Mouse (Mus musculus): ENCODE data around the gene Lnx2. TPM values are rescaled to one million over a fixed set of nuclear protein-coding genes. Genes with fewer than 3 reads are reported as not detected.

Gene Lnx2
- polyA plus RNA-seq, 1 experiment from 2014 or later: 4.4 TPM

DNA sequence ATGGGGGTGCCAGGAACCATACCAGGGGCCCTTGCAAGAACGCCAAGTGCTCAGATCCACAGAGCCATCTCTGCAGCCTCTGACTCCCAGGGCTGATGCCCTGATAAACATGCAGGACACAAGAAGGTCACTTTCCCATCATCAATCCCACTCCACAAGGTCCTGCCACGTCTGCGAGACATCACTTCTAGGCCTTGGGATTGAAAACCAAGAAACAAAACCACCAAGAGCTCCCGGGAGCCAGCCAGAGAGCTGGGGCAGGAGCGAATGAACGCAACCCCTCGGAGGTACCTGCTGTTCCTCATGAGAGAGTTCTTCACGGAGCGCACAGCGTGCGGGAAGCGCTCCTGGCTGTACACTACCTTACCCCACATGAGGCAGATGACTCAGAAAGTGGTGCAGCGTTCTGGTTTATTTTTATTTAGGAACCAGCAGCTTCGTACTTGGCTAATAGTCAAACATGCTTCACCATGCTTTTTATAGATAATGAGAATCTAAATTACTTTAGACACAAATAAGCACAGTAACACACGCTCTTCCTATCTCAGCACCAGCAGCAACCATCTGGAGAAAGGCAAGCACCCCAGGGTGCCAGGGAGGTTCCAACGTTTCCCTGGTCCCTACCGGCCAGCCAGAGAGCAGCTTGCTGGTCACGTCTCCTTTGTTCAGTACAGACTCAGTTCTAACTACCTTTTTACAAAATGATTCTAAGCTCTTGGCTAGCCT, 53.0 kb downstream of the Lnx2 start:
- Histone ChIP-seq H3K4me1 (replicated peaks) (no peaks in the 10 kb centered on the region; the same call in 1 of the 2 replicates), H3K4me2 (replicated peaks) (no peak overlapping the region), H3K4me3 (replicated peaks) (no peak overlapping the region), H3K27me3 (no peaks in the 10 kb centered on the region), H3K36me3 (peaks cover 15% of the 10 kb centered on the region; the same call in 1 of the 2 replicates), H3K9me3 (no peaks in the 10 kb centered on the region), H3K27ac (no peak overlapping the region), H3K9ac (replicated peaks) (no peak overlapping the region)
- ATAC-seq: no peak
- WGBS: 83% methylated on average over 18 of the region's 18 CpGs

DNA sequence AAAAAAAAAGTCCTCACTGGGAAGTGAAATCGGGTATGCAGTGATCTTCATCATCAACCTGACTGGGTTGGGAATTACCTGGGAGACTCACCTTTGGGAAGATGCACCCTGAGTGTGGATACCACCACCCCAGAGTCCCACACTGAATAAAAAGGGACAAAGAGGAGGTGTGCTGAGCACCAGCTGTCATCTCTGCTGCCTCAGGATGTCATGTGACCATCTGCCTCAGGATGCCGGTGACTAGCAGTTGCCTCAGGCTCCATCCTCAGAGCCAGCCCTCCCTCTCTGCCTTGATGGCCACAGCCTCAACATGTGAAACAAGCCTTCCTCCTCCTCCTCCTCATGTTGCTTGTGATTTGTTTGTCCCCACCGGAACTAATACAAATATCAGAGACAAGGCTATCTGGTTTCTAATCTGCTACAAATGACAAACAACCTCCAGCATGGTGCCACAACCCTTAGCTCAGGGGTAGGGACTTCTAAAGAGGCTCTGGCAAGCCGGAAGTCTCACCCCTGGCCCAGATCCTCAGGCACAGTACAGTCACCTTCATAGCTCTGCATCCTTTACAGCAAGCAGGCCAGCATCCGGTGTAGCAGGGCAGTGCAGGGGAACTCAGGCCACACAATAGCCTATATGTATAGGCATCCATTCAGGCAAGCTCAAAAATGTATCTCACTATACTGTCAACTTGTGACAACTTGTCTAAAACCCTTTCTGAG, 54.7 kb downstream of the Lnx2 start:
- H3K4me1 ChIP-seq (replicated peaks): no peaks in the 10 kb centered on the region; the same call in 1 of the 2 replicates
- H3K9ac ChIP-seq (replicated peaks): no peak overlapping the region
- H3K4me3 ChIP-seq (replicated peaks): no peak overlapping the region
- H3K27me3 ChIP-seq: no peaks in the 10 kb centered on the region
- WGBS: 74% methylated on average over 5 of the region's 5 CpGs
- no peak overlapping the region for H3K27ac ChIP-seq
- no peaks in the 10 kb centered on the region for H3K9me3 ChIP-seq
- no peak for ATAC-seq
- H3K36me3 ChIP-seq: peaks cover 16% of the 10 kb centered on the region; the same call in 1 of the 2 replicates
- H3K4me2 ChIP-seq (replicated peaks): no peak overlapping the region

DNA sequence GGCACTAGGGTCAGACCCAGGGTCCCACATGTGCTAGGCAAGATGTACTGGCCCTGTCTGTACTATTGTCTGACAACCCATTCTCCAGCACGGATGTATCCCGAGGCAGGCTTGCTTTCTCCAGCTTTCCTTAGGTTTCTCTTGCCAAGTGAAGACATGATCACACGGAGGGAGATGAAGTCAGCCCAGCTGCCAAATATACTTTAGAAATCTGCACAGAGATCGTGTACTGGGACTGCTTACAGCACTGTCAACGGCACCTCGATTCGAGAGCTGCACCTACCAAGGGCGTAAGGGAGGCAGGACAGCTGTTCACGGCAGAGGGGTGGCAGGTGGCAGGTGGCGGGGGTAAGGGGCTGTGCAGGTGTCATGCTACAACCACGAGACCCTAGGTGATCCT, 55.8 kb downstream of the Lnx2 start:
- Histone ChIP-seq H3K27me3 (no peaks in the 10 kb centered on the region), H3K9ac (replicated peaks) (no peak overlapping the region), H3K27ac (no peak overlapping the region), H3K36me3 (peaks cover 16% of the 10 kb centered on the region; the same call in 1 of the 2 replicates), H3K9me3 (no peaks in the 10 kb centered on the region), H3K4me2 (replicated peaks) (no peak overlapping the region), H3K4me3 (replicated peaks) (no peak overlapping the region), H3K4me1 (replicated peaks) (no peaks in the 10 kb centered on the region; the same call in 1 of the 2 replicates)
- WGBS: 90% methylated on average over 11 of the region's 11 CpGs
- ATAC-seq: no peak

DNA sequence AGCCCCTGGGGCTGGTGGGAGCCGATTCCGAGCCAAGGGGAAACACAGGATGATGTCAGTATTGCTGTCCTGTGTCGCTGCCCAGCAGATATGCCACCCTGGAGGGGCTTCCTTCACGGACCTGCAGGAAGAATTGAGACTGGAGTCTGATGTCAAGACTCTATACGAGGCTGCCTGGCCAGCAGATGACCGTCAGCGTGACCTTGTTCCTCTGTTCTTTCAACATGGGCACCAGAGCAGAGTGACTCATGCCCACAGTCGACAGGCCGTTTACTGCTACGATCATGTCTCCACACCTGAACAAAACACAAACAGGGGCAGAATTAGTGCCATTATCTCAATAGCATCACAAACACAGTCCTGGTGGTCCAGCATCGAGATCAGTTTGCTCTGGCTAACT, 57.6 kb downstream of the Lnx2 start:
- Histone ChIP-seq H3K4me3 (replicated peaks) (no peak overlapping the region), H3K27ac (no peak overlapping the region), H3K36me3 (peaks cover 16% of the 10 kb centered on the region; the same call in 1 of the 2 replicates), H3K27me3 (no peaks in the 10 kb centered on the region), H3K9ac (replicated peaks) (no peak overlapping the region), H3K9me3 (no peaks in the 10 kb centered on the region), H3K4me1 (replicated peaks) (no peaks in the 10 kb centered on the region; the same call in 1 of the 2 replicates), H3K4me2 (replicated peaks) (no peak overlapping the region)
- WGBS: 90% methylated on average over 11 of the region's 11 CpGs
- no peak for ATAC-seq

GRCm38 (mm10) chr5:147017526-147017925, 58.9 kb downstream of the Lnx2 start:
- H3K36me3 ChIP-seq: peaks cover 16% of the 10 kb centered on the region; the same call in 1 of the 2 replicates
- H3K9ac ChIP-seq (replicated peaks): no peak overlapping the region
- H3K9me3 ChIP-seq: no peaks in the 10 kb centered on the region
- no peak overlapping the region for H3K27ac ChIP-seq
- H3K27me3 ChIP-seq: no peaks in the 10 kb centered on the region
- ATAC-seq: no peak
- no peak overlapping the region for H3K4me3 ChIP-seq (replicated peaks)
- no peaks in the 10 kb centered on the region; the same call in 1 of the 2 replicates for H3K4me1 ChIP-seq (replicated peaks)
- 91% methylated on average over 11 of the region's 11 CpGs for WGBS
- no peak overlapping the region for H3K4me2 ChIP-seq (replicated peaks)

DNA sequence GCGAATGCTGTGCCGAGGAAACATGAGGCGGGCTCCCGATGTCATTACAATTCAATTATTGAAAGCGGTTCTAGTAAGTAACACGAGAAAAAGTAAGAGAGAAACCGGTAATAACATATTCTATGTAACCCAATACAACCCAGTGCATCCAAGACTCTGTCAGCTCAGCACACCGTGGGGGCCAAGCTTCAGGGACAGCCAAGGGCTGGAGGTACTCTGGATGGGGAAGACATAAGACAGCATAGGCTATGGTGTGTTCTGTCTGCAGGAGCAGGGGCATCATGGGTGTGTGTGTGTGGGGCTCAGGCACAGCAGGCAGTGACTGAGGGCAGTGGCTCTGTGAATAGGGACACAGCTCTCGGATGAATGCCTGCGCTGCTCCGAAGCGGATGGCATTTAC, 59.8 kb downstream of the Lnx2 start:
- Histone ChIP-seq H3K9ac (replicated peaks) (no peak overlapping the region), H3K27ac (no peak overlapping the region), H3K4me1 (replicated peaks) (no peaks in the 10 kb centered on the region; the same call in 1 of the 2 replicates), H3K9me3 (no peaks in the 10 kb centered on the region), H3K4me3 (replicated peaks) (no peak overlapping the region), H3K27me3 (no peaks in the 10 kb centered on the region), H3K4me2 (replicated peaks) (no peak overlapping the region), H3K36me3 (peaks cover 16% of the 10 kb centered on the region; the same call in 1 of the 2 replicates)
- 85% methylated on average over 12 of the region's 12 CpGs for WGBS
- ATAC-seq: no peak

GRCm38 (mm10) chr5:147015191-147015590, 61.2 kb downstream of the Lnx2 start:
- no peaks in the 10 kb centered on the region for H3K9me3 ChIP-seq
- H3K27ac ChIP-seq: no peak overlapping the region
- H3K36me3 ChIP-seq: peaks cover 16% of the 10 kb centered on the region; the same call in 1 of the 2 replicates
- no peak for ATAC-seq
- H3K4me1 ChIP-seq (replicated peaks): no peaks in the 10 kb centered on the region
- no peak overlapping the region for H3K9ac ChIP-seq (replicated peaks)
- WGBS: 91% methylated on average over 7 of the region's 7 CpGs
- H3K4me3 ChIP-seq (replicated peaks): no peak overlapping the region
- no peaks in the 10 kb centered on the region for H3K27me3 ChIP-seq
- H3K4me2 ChIP-seq (replicated peaks): no peak overlapping the region

DNA sequence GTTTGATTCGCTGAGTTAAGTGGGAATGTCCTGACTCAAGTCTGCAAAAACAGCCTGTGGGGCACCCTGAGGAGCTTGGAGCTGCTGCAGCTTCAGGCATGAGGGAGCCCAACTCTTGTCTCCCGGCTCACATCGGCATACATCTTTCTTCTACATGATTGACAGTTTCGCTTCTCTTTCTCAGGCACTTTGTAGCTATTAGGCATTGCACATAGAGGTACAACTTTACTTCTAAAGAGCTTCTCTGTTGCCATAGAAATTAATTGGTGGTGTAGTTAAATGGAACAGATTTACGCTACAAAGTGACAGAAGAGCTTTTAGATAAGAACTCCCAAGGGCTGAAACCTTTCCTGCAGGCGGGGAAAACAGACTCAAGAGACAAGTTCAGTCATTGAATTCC, 62.5 kb downstream of the Lnx2 start:
- Histone ChIP-seq H3K9ac (replicated peaks) (no peak overlapping the region), H3K9me3 (no peaks in the 10 kb centered on the region), H3K4me2 (replicated peaks) (no peak overlapping the region), H3K4me1 (replicated peaks) (no peaks in the 10 kb centered on the region), H3K4me3 (replicated peaks) (no peak overlapping the region), H3K27ac (no peak overlapping the region), H3K27me3 (no peaks in the 10 kb centered on the region), H3K36me3 (peaks cover 5% of the 10 kb centered on the region; the same call in 1 of the 2 replicates)
- ATAC-seq: no peak
- WGBS: 53% methylated on average over 6 of the region's 6 CpGs

DNA sequence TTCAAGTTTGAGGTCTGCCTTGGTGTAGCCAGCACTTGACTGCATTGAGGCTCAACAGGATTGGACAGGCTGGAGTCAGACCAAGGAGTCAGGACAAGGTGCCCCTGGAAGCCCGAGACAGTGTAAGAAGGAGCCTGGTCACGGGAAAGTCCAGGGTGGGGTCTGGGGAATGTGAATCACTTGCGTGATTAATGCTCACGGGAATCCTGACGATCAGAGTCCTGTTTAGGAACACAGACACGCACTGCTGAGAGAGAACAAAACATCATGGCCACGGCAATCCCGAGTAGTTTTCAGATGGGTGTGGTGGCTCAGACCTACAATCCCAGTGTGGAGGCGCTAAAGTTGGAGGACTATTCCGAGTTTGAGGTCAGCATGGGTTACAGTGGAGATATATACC, 65.1 kb downstream of the Lnx2 start:
- Histone ChIP-seq H3K4me1 (replicated peaks) (no peaks in the 10 kb centered on the region), H3K4me2 (replicated peaks) (no peak overlapping the region), H3K27ac (no peak overlapping the region), H3K9me3 (no peaks in the 10 kb centered on the region), H3K36me3 (no peaks in the 10 kb centered on the region), H3K27me3 (no peaks in the 10 kb centered on the region), H3K4me3 (replicated peaks) (no peak overlapping the region), H3K9ac (replicated peaks) (no peak overlapping the region)
- WGBS: 81% methylated on average over 10 of the region's 10 CpGs
- no peak for ATAC-seq

DNA sequence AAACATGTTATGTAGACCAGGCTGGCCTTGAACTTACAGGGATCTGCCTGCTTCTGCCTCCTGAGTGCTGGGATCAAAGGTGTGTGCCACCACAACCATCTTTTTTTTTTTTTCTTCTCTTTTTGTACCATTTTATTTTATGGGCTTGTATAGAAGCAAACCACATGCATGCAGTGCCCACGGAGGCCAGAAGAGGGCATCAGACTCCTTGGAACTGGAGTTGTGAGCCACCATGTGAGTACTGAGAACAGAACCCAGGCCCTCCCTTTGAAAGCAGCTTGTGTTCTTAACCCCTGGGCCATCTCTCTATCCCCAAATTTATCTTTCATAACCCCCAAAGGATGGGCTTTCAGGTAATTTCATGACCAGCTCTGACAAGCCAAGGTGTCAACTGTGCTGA, 73.1 kb downstream of the Lnx2 start:
- Histone ChIP-seq H3K4me3 (replicated peaks) (no peak overlapping the region), H3K36me3 (no peaks in the 10 kb centered on the region), H3K9me3 (no peaks in the 10 kb centered on the region; the same call in 1 of the 2 replicates), H3K4me1 (replicated peaks) (no peaks in the 10 kb centered on the region), H3K9ac (replicated peaks) (no peak overlapping the region), H3K27me3 (no peaks in the 10 kb centered on the region), H3K27ac (no peak overlapping the region), H3K4me2 (replicated peaks) (no peak overlapping the region)
- no peak for ATAC-seq
- 56% methylated on average over 1 of the region's 1 CpGs for WGBS

DNA sequence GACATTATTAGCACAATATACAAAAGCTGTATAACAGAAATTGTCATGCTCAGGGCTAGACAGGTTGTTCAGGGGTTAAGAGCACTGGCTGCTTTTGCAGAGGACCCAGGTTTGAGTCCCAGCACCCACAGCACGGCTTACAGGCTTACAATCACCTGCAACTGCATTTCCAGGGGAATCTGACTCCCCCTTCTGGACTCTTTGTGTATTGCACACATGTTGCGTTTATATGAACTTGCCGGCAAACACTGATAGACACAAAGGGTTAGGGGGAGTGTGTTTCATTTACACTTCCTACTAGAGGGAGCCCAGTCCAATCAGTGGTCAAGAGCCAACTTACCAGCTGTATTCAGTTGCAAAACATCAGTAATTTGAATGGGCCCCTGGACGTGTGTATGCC, 75.1 kb downstream of the Lnx2 start:
- no peaks in the 10 kb centered on the region for H3K36me3 ChIP-seq
- H3K9me3 ChIP-seq: no peaks in the 10 kb centered on the region; the same call in 1 of the 2 replicates
- no peaks in the 10 kb centered on the region for H3K4me1 ChIP-seq (replicated peaks)
- ATAC-seq: no peak
- no peak overlapping the region for H3K9ac ChIP-seq (replicated peaks)
- 82% methylated on average over 4 of the region's 4 CpGs for WGBS
- no peak overlapping the region for H3K4me2 ChIP-seq (replicated peaks)
- no peak overlapping the region for H3K27ac ChIP-seq
- no peak overlapping the region for H3K4me3 ChIP-seq (replicated peaks)
- H3K27me3 ChIP-seq: no peaks in the 10 kb centered on the region

DNA sequence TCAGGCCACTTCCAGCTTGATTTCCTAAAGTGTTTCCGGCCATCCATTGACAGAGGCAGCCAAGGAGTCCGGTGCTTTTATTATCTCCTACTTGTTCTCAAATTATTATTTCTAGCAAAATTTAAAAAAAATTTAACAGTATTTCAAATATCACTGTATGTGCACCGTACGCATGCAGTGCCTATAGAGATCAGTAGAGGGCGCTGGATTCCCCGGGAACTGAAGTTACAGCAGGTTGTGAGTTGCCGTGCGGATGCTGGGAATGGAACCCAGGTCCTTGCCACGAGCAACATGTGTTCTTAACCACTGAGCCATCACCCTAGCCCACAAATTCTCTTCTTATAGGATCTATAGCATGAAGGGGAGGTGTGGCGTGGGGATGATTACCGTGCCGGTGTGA, 77.6 kb downstream of the Lnx2 start:
- Histone ChIP-seq H3K4me1 (replicated peaks) (no peaks in the 10 kb centered on the region), H3K4me3 (replicated peaks) (no peak overlapping the region), H3K27me3 (no peaks in the 10 kb centered on the region), H3K4me2 (replicated peaks) (no peak overlapping the region), H3K9ac (replicated peaks) (no peak overlapping the region), H3K9me3 (no peaks in the 10 kb centered on the region; the same call in 1 of the 2 replicates), H3K27ac (no peak overlapping the region), H3K36me3 (no peaks in the 10 kb centered on the region)
- 94% methylated on average over 12 of the region's 12 CpGs for WGBS
- no peak for ATAC-seq
